Mouse (Mus musculus) brown adipose tissue, adult 24 weeks (tissue): Measurements from ENCODE around the gene Rft1. TPM values are rescaled to one million over a fixed set of nuclear protein-coding genes. Genes with fewer than 3 reads are reported as not detected.

Experiments used
- H3K27ac ChIP-seq: fragments of 200-500 bp; replicated peaks from 2 replicates; pipeline ENCODE4 v1.5.1; 2012; ENCODE audit warnings: low read depth, mild to moderate bottlenecking, low read length
- H3K4me1 ChIP-seq: fragments of 200-500 bp; 2 replicates; pipeline ENCODE4 v1.6.1; 2012; ENCODE audit warnings: low read length, mixed read lengths; ENCODE audit not compliant: control insufficient read depth, insufficient read depth, insufficient read length
- H3K4me3 ChIP-seq: fragments of 200-500 bp; 2 replicates; pipeline ENCODE4 v1.5.1; 2012; ENCODE audit warnings: low read depth, mild to moderate bottlenecking, low read length, moderate library complexity; ENCODE audit not compliant: insufficient read depth
- polyA plus RNA-seq: library from polyadenylated mRNA; stranded (reverse); fragments of >200 nt; gene quantifications from 2 replicates; pipeline ENCODE4 v1.2.4, GENCODE M21; 2012; ENCODE audit not compliant: missing spikeins, insufficient read depth, insufficient read length

Rft1 gene
- polyA plus RNA-seq, 1 experiment: 15.1 TPM

- H3K4me3 ChIP-seq: no peak overlapping the region
- no peak overlapping the region for H3K27ac ChIP-seq
- H3K4me1 ChIP-seq: no peaks in the 10 kb centered on the region
Observed at GRCm38 (mm10) chr14:30682131-30682530, 28.0 kb downstream of the Rft1 start.

GRCm38 (mm10) chr14:30690685-30691084 lies 36.5 kb downstream of the Rft1 start:
- Histone ChIP-seq H3K4me3 (no peak overlapping the region), H3K27ac (no peak overlapping the region), H3K4me1 (peaks cover 6% of the 10 kb centered on the region)

GRCm38 (mm10) chr14:30692439-30692838 lies 38.3 kb downstream of the Rft1 start:
- no peak overlapping the region for H3K27ac ChIP-seq
- peaks cover 6% of the 10 kb centered on the region for H3K4me1 ChIP-seq
- no peak overlapping the region for H3K4me3 ChIP-seq

GRCm38 (mm10) chr14:30694786-30695185 lies 40.6 kb downstream of the Rft1 start:
- no peak overlapping the region for H3K4me3 ChIP-seq
- H3K27ac ChIP-seq: peak overlapping the region; percentile 78
- H3K4me1 ChIP-seq: peaks cover 6% of the 10 kb centered on the region

DNA sequence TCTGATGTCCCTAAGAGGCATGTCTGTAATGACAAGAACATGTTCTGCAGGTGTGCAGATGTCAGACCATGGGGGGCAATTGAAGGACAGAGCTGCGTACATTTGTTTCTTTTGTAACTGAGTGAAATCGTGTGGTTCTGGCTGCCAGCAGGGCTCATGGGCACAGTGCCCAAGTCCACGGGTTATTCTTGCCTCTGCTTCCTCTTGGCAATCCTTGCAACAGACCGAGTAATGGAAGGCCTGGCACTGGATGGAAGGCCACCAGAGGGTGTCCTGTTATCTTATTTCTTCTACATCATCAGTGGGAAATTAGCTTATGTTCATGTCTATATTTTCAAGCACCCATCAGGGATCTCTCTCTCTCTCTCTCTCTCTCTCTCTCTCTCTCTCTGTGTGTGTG lies 41.4 kb downstream of the Rft1 start:
- Histone ChIP-seq H3K27ac (peak overlapping the region; percentile 78), H3K4me1 (peaks cover 6% of the 10 kb centered on the region), H3K4me3 (no peak overlapping the region)

DNA sequence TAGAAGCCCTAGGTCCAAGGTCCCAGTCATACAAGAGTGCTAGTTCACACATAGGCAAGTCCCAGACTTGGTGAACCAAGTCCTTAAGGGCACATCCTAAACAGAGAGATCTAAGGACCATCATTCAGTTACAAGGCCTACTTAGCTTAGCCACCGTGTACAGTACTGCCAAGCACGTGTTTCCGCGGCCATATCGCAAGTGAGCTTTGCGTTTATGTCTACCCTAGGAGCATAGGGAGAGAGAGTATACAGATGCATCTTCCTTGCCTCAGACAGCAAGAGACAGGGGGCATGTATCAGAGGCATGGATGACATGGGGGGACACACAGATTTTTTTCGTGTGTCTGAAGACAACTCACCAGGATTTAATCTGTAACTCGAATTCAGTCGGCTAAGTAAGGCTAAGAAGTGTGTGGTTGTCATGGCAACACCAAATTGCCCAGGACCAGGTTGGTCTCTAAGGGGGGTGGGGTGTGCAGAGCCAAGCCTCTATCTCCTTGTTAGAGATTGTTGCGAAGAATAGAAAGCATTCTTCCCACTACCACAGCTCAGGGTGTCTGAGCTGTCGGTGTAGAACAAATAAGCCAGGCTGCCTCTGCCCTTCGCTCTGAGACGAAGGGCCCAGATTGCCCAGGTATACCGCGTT lies 43.4 kb downstream of the Rft1 start:
- H3K4me1 ChIP-seq: peaks cover 6% of the 10 kb centered on the region
- no peak overlapping the region for H3K27ac ChIP-seq
- no peak overlapping the region for H3K4me3 ChIP-seq

- H3K4me1 ChIP-seq: peaks cover 6% of the 10 kb centered on the region
- no peak overlapping the region for H3K27ac ChIP-seq
- no peak overlapping the region for H3K4me3 ChIP-seq
Observed at GRCm38 (mm10) chr14:30699656-30700055, 45.5 kb downstream of the Rft1 start.

DNA sequence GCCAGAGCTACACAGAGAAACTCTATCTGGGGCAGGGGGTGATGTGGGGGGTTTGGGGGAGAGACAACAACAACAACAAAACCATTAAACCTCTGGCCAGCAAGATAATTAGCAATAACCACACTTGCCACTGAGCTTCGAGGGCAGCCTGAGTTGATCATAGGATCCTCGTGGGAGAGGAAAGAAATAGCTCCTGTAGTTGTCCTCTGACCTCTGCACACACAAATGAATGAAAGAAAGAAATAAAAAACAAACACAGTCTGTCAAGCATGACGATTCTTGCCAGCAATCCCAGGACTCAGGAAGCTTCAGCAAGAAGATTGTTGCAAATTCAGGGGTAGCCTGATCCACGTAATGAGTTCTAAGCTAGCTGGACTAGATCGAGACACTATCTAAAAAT lies 48.4 kb downstream of the Rft1 start:
- Histone ChIP-seq H3K4me1 (no peaks in the 10 kb centered on the region), H3K27ac (no peak overlapping the region), H3K4me3 (no peak overlapping the region)

DNA sequence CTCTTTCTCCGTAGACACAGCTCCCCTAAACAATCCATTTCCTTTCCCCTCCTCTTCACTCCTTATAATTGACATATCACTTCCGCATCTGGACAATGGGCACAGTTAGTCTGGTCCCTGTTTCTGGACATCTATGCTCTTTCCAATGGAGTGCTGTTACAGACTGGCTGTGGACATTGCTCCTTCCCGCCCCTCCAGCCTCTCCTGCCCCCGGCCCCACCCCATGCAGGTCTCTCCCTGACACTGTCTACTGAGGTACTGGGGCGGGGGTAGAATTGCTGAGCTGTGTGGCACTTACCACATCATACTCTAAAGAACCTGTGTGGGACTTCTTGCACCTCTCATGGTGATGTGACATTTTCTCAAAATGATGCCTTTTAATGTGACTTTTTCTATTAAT lies 48.9 kb downstream of the Rft1 start:
- no peak overlapping the region for H3K4me3 ChIP-seq
- no peaks in the 10 kb centered on the region for H3K4me1 ChIP-seq
- no peak overlapping the region for H3K27ac ChIP-seq

GRCm38 (mm10) chr14:30704098-30704855 lies 50.1 kb downstream of the Rft1 start:
- Histone ChIP-seq H3K4me1 (no peaks in the 10 kb centered on the region), H3K27ac (no peak overlapping the region)

GRCm38 (mm10) chr14:30711892-30712291 lies 57.7 kb downstream of the Rft1 start:
- H3K27ac ChIP-seq: no peak overlapping the region
- H3K4me3 ChIP-seq: no peak overlapping the region
- H3K4me1 ChIP-seq: no peaks in the 10 kb centered on the region

More at GRCm38 (mm10) chr14:30704098-30704855, 50.1 kb downstream of the Rft1 start:
- no peak overlapping the region for H3K4me3 ChIP-seq

- Histone ChIP-seq H3K4me3 (no peak overlapping the region), H3K27ac (no peak overlapping the region), H3K4me1 (no peaks in the 10 kb centered on the region)
Observed at GRCm38 (mm10) chr14:30713769-30714168, 59.6 kb downstream of the Rft1 start.

DNA sequence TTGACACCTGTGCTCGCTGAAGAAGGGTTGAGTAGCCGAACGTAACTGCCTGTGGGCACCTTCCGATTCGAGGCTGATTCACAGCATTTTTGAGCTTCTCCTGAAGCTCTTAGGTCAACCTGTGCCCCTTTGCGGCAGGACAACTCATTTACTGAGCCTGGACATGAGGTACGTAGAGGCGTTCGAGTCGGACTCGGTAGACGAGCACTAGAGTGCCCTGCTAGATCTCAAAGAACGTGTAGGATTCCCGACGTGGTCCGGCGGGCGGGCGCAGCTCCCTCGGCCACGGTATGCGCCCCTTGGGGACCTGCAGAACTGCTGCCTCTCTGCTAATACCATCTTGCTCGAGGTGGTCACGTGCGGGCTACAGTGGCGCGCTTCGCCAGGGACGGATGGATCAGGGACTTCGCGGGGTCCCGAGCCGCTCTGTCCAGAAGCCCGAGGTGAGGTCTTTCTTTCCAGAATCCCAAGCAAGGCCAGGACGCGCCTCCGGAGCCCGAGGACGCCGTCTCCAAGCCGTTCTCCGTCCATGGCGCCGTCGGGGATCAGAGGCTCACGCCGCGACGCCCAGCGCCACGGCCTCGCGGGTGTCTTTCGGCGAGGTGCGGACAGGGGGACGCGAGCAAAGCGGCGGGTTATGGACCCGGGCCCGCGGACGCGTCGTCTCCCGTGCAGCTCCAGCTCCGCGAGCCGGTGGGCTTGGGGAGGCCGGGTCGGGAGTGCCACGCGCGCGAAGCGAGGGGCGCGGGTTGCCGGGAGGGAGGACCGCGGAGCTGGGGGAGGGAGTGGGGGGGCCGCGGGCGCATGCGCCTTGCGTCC lies 60.8 kb downstream of the Rft1 start, which contains the start of gene Sfmbt1:
Gene Sfmbt1, plus strand, starts transcription at position 51 of the 819 bp plus-strand sequence.
- no peaks in the 10 kb centered on the region for H3K4me1 ChIP-seq
- peak within 1 kb of the TSS; percentile 62 for H3K27ac ChIP-seq
- H3K4me3 ChIP-seq: peak within 1 kb of the TSS; percentile 100

- Histone ChIP-seq H3K27ac (peak overlapping the region; percentile 62), H3K4me3 (peak overlapping the region; percentile 100), H3K4me1 (no peaks in the 10 kb centered on the region)
Observed at GRCm38 (mm10) chr14:30715618-30716050, 61.5 kb downstream of the Rft1 start.
